Mouse (Mus musculus) stomach, embryonic 15.5 days (tissue): ENCODE measurements around the gene Sf1. TPM values are rescaled to one million over a fixed set of nuclear protein-coding genes. Genes with fewer than 3 reads are reported as not detected.
A peak's percentile ranks its signal among the peaks of the same experiment; 100 is the strongest.

Experiments used
- ATAC-seq: fragments of 200-750 bp; cut with Nextera tagmentation; 2 replicates; pipeline ENCODE4 v1.8.0; 2017; ENCODE audit warnings: low read depth, moderate number of reproducible peaks, moderate TSS enrichment; ENCODE audit not compliant: insufficient read depth, low FRiP score
- H3K27ac ChIP-seq: fragments of 300-500 bp; sonication (generic); 2 replicates; pipeline ENCODE4 v1.5.1; 2015; ENCODE audit warnings: mild to moderate bottlenecking, inconsistent platforms
- H3K27me3 ChIP-seq: fragments of 300-500 bp; sonication (generic); replicated peaks from 2 replicates; pipeline ENCODE4 v1.6.1; 2015; ENCODE audit warnings: inconsistent platforms
- H3K36me3 ChIP-seq: fragments of 300-500 bp; sonication (generic); 2 replicates; pipeline ENCODE4 v1.6.1; 2015; ENCODE audit warnings: inconsistent platforms
- H3K4me1 ChIP-seq: fragments of 300-500 bp; sonication (generic); 2 replicates; pipeline ENCODE4 v1.6.1; 2015; ENCODE audit warnings: inconsistent platforms
- H3K4me2 ChIP-seq: fragments of 300-500 bp; sonication (generic); 2 replicates; pipeline ENCODE4 v1.6.1; 2015; ENCODE audit warnings: mild to moderate bottlenecking, inconsistent platforms
- H3K4me3 ChIP-seq: fragments of 300-500 bp; sonication (generic); replicated peaks from 2 replicates; pipeline ENCODE4 v1.5.1; 2015; ENCODE audit warnings: inconsistent platforms
- H3K9ac ChIP-seq: fragments of 300-500 bp; sonication (generic); 2 replicates; pipeline ENCODE4 v1.6.1; 2015; ENCODE audit warnings: inconsistent platforms
- H3K9me3 ChIP-seq: fragments of 300-500 bp; sonication (generic); 2 replicates; pipeline ENCODE4 v1.6.1; 2016; ENCODE audit warnings: inconsistent platforms
- WGBS: fragments of 180-500 bp; shearing (Covaris S2); methylation state at CpG from one replicate; pipeline ENCODE4 v1.1.7; 2015; 5-methylcytosine and 5-hydroxymethylcytosine counted together
- polyA plus RNA-seq: library from polyadenylated mRNA; unstranded; fragments of >200 nt; fragmentation: Nextera tagmentation; extraction: Ambion mirVana; gene quantifications from 2 replicates; pipeline ENCODE4 v1.2.1, GENCODE M21; 2015

The Sf1 gene
- 104 and 127 TPM in 2 replicates for polyA plus RNA-seq

GRCm38 (mm10) chr19:6363411-6364240 lies at the start of gene Sf1:
Gene Sf1 (plus strand): TSS chr19:6363690.
- Histone ChIP-seq H3K4me1 (peaks cover 18% of the 10 kb centered on the region), H3K27me3 (no peaks in the 10 kb centered on the region), H3K27ac (peak within 1 kb of the TSS; percentile 98), H3K4me3 (peak within 1 kb of the TSS; percentile 99), H3K9me3 (no peaks in the 10 kb centered on the region), H3K4me2 (peak within 1 kb of the TSS; percentile 81), H3K9ac (peak within 1 kb of the TSS; percentile 99), H3K36me3 (peaks cover 29% of the 10 kb centered on the region)
- peak; percentile 96 for ATAC-seq
- under 1% methylated on average over 85 of the region's 85 CpGs for WGBS

- ATAC-seq = no peak
- no peak overlapping the region for H3K27ac ChIP-seq
- no peaks in the 10 kb centered on the region for H3K27me3 ChIP-seq
- no peak overlapping the region for H3K4me3 ChIP-seq
- peaks cover 37% of the 10 kb centered on the region for H3K36me3 ChIP-seq
- no peak overlapping the region for H3K9ac ChIP-seq
- 84% methylated on average over 8 of the region's 8 CpGs for WGBS
- no peak overlapping the region for H3K4me2 ChIP-seq
- no peaks in the 10 kb centered on the region for H3K9me3 ChIP-seq
- H3K4me1 ChIP-seq = 0 out of 2 replicates have a peak, but pooled peaks cover 2% of the 10 kb centered on the region
These were observed 49.7 kb upstream of the Sf1 start for GRCm38 (mm10) chr19:6313796-6314195.

DNA sequence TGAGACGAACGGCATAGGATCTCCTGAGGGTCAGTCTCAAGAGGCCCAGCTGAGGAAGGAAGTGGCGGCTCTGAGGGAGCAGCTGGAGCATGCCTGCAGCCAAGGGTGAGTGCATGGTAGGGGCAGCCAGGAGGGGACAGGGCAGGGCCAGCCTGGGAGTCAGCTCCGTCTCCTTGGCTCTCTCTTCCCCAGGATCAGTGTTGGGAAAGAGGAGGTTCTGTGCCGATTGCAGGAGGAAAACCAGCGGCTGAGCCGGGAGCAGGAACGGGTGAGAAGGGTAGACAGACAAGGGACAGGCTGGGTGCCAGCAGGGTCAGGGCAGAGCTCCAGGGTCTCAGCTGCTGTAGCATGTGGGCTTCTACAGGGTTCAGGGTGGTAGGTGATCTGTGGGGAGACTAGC lies 49.0 kb upstream of the Sf1 start:
- H3K27me3 ChIP-seq = no peaks in the 10 kb centered on the region
- H3K36me3 ChIP-seq = peaks cover 37% of the 10 kb centered on the region
- H3K4me2 ChIP-seq = no peak overlapping the region
- no peak for ATAC-seq
- H3K4me1 ChIP-seq = no peaks in the 10 kb centered on the region
- no peak overlapping the region for H3K27ac ChIP-seq
- H3K9me3 ChIP-seq = no peaks in the 10 kb centered on the region
- H3K9ac ChIP-seq = no peak overlapping the region
- H3K4me3 ChIP-seq = no peak overlapping the region
- 75% methylated on average over 8 of the region's 8 CpGs for WGBS

DNA sequence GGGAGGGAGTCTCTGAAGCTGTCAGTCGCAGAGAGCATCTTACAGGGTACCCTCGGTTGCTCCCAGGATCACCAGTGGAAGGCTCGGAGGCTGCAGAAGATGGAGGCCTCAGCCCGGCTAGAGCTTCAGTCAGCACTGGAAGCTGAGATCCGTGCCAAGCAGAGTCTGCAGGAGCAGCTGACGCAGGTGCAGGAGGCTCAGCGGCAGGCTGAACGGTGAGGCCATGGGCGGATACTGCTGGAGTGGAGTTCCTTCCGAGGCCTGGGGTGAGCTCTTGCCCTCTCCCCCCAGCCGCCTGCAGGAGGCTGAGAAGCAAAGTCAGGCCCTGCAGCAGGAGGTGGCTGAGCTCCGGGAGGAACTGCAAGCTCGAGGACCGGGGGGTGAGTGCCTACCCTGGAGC lies 47.9 kb upstream of the Sf1 start:
- no peak overlapping the region for H3K9ac ChIP-seq
- WGBS = 78% methylated on average over 14 of the region's 14 CpGs
- H3K27me3 ChIP-seq = no peaks in the 10 kb centered on the region
- no peak overlapping the region for H3K4me3 ChIP-seq
- no peaks in the 10 kb centered on the region for H3K4me1 ChIP-seq
- ATAC-seq = no peak
- H3K36me3 ChIP-seq = peaks cover 39% of the 10 kb centered on the region
- H3K4me2 ChIP-seq = no peak overlapping the region
- H3K27ac ChIP-seq = no peak overlapping the region
- H3K9me3 ChIP-seq = no peaks in the 10 kb centered on the region

DNA sequence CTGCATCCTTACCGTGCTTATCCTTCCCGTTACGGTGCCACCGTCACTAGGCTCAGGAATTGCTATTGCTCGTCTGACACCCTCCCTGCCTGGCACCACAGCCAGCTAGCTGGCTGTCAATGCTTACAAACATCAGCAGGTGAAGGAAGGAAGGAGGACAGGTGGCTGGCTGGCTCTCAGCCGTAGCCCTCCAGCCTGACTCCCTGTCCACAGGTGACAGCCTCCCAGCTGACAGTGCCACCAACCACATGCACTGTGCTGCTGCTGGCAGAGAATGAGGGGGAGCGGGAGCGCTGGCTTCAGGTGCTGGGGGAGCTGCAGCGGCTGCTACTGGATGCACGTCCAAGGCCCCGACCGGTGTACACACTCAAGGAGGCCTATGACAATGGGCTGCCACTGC lies 45.3 kb upstream of the Sf1 start:
- H3K4me1 ChIP-seq = 0 out of 2 replicates have a peak, but pooled peaks cover 10% of the 10 kb centered on the region
- no peaks in the 10 kb centered on the region for H3K9me3 ChIP-seq
- no peaks in the 10 kb centered on the region for H3K27me3 ChIP-seq
- H3K9ac ChIP-seq = no peak overlapping the region
- H3K4me3 ChIP-seq = no peak overlapping the region
- peaks cover 26% of the 10 kb centered on the region for H3K36me3 ChIP-seq
- 86% methylated on average over 12 of the region's 12 CpGs for WGBS
- no peak overlapping the region for H3K4me2 ChIP-seq
- ATAC-seq = no peak
- H3K27ac ChIP-seq = no peak overlapping the region

GRCm38 (mm10) chr19:6321358-6321757 lies 42.1 kb upstream of the Sf1 start:
- H3K9me3 ChIP-seq = no peaks in the 10 kb centered on the region
- peak overlapping the region; percentile 33; the same call in 1 of the 2 replicates for H3K27ac ChIP-seq
- 59% methylated on average over 8 of the region's 8 CpGs for WGBS
- H3K36me3 ChIP-seq = peaks cover 11% of the 10 kb centered on the region
- H3K4me3 ChIP-seq = no peak overlapping the region
- H3K9ac ChIP-seq = no peak overlapping the region
- H3K4me1 ChIP-seq = 0 out of 2 replicates have a peak, but pooled peaks cover 10% of the 10 kb centered on the region
- no peak overlapping the region for H3K4me2 ChIP-seq
- ATAC-seq = no peak
- H3K27me3 ChIP-seq = no peaks in the 10 kb centered on the region

GRCm38 (mm10) chr19:6321786-6322621 lies 41.5 kb upstream of the Sf1 start:
- H3K27ac ChIP-seq = peak overlapping the region; percentile 40; the same call in 1 of the 2 replicates
- 0 out of 2 replicates have a peak, but pooled peaks cover 10% of the 10 kb centered on the region for H3K4me1 ChIP-seq
- H3K36me3 ChIP-seq = peaks cover 9% of the 10 kb centered on the region
- WGBS = 61% methylated on average over 33 of the region's 33 CpGs
- H3K4me2 ChIP-seq = peak overlapping the region; percentile 4; the same call in 1 of the 2 replicates
- H3K4me3 ChIP-seq = no peak overlapping the region
- H3K9me3 ChIP-seq = no peaks in the 10 kb centered on the region
- H3K27me3 ChIP-seq = no peaks in the 10 kb centered on the region
- no peak overlapping the region for H3K9ac ChIP-seq
- peak; percentile 57; the same call in 1 of the 2 replicates for ATAC-seq

DNA sequence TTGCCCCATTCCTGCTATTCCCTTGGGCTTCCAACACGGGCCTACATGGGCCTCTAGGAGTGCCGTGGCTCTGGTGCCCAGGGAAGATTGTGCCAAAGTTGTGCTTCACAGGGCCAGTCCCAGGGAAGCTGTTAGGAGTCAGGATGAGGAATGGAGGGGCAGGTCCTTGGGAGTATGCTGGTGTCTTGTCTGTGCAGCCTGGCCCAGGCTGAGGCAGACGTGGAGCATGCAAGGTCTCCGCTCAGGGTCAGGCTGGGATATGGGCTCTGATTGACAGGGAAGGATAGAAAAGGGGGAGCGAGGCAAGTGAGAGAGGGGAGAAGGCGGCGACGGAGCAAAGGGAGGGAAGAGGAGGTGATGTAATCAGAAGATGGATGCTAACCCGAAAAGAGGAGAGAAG lies 38.7 kb upstream of the Sf1 start:
- Histone ChIP-seq H3K9ac (no peak overlapping the region), H3K4me2 (no peak overlapping the region), H3K27me3 (no peaks in the 10 kb centered on the region), H3K4me1 (0 out of 2 replicates have a peak, but pooled peaks cover 10% of the 10 kb centered on the region), H3K9me3 (no peaks in the 10 kb centered on the region), H3K36me3 (0 out of 2 replicates have a peak, but pooled peaks cover 6% of the 10 kb centered on the region), H3K4me3 (no peak overlapping the region), H3K27ac (no peak overlapping the region)
- no peak for ATAC-seq
- 76% methylated on average over 9 of the region's 9 CpGs for WGBS

- Histone ChIP-seq H3K4me2 (peak overlapping the region; percentile 48; the same call in 1 of the 2 replicates), H3K27ac (no peak overlapping the region; the same call in 1 of the 2 replicates), H3K27me3 (no peaks in the 10 kb centered on the region), H3K4me3 (no peak overlapping the region), H3K36me3 (no peaks in the 10 kb centered on the region), H3K4me1 (peaks cover 16% of the 10 kb centered on the region), H3K9me3 (no peaks in the 10 kb centered on the region), H3K9ac (no peak overlapping the region)
- WGBS = 40% methylated on average over 5 of the region's 5 CpGs
- no peak for ATAC-seq
These were observed 32.3 kb upstream of the Sf1 start for GRCm38 (mm10) chr19:6331178-6331577.

DNA sequence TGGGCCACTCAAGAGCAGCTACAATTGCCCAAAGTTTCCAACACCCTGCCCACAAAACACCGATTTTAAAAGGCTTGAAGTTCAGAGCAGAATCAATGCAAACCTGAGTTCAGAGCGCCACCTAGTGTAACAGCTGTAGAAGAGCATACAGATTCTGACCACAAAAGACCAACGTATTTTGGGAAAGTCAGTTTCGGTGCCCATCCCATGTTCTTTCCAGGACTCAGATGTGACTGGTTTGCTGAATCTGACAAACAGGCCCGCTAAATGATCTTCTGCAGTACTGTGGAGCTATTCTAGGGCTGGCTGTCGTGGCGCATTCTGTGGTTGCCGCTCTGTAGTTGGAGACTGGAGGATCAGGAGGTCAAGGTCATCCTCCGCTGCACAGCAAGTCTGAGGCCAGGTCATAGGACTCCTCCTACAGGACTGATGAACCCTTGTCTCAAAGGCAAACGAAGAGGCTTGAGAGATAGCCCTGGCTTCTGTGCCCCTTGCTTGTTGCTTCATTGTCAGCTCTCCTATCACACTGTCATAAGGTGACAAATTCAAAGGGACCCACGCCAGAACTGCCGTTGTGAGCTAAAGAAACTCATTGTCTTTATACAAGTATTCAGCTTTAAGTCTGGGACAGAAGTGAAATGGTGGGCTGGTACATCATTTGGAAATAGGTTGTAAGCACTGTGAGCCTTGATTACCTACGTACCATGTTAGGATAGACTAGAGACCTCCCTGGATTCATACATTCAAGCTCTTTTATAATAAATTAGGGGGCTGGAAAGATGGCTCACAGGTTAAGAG lies 31.6 kb upstream of the Sf1 start:
- Histone ChIP-seq H3K27ac (no peak overlapping the region), H3K27me3 (no peaks in the 10 kb centered on the region), H3K9me3 (no peaks in the 10 kb centered on the region), H3K4me3 (no peak overlapping the region), H3K9ac (no peak overlapping the region), H3K36me3 (no peaks in the 10 kb centered on the region; the same call in 1 of the 2 replicates), H3K4me1 (peaks cover 23% of the 10 kb centered on the region), H3K4me2 (peak overlapping the region; percentile 48)
- 19% methylated on average over 13 of the region's 13 CpGs for WGBS
- no peak for ATAC-seq
